Mouse (Mus musculus) heart, adult 2 months (tissue): Measurements from ENCODE around the gene Phka2. TPM values are rescaled to one million over a fixed set of nuclear protein-coding genes. Genes with fewer than 3 reads are reported as not detected.
A peak's percentile ranks its signal among the peaks of the same experiment; 100 is the strongest.

Experiments
- DNase-seq, 2 experiments: peaks; one replicate each; pipeline ENCODE4 v3.0.0; 2021
- H3K27ac ChIP-seq: fragments of 200-600 bp; 2 replicates; pipeline ENCODE4 v1.8.1; 2022
- H3K27me3 ChIP-seq: fragments of 200-500 bp; 2 replicates; pipeline ENCODE4 v1.6.1; 2012; ENCODE audit warnings: mild to moderate bottlenecking, low read length, inconsistent platforms, mixed read lengths; ENCODE audit not compliant: control insufficient read depth, insufficient read depth
- H3K36me3 ChIP-seq: fragments of 200-500 bp; 2 replicates; pipeline ENCODE4 v1.6.1; 2012; ENCODE audit warnings: low read length, inconsistent platforms; ENCODE audit not compliant: control insufficient read depth, insufficient read depth
- H3K4me1 ChIP-seq: fragments of 200-500 bp; 2 replicates; pipeline ENCODE4 v1.6.1; 2011; ENCODE audit warnings: low read length; ENCODE audit not compliant: control insufficient read depth, insufficient read depth
- H3K4me3 ChIP-seq: fragments of 200-600 bp; 2 replicates; pipeline ENCODE4 v1.8.1; 2022
- H3K79me2 ChIP-seq: fragments of 200-500 bp; replicated peaks from 2 replicates; pipeline ENCODE4 v1.6.1; 2012; ENCODE audit warnings: mild to moderate bottlenecking, inconsistent platforms, low read length, moderate library complexity, mixed read lengths; ENCODE audit not compliant: control insufficient read depth, insufficient read depth
- H3K9ac ChIP-seq: fragments of 200-500 bp; 2 replicates; pipeline ENCODE4 v1.6.1; 2012; ENCODE audit warnings: low read depth, mild to moderate bottlenecking, control low read depth, inconsistent platforms, low read length, mixed read lengths
- CTCF ChIP-seq: fragments of 200-600 bp; IDR thresholded peaks from 2 replicates; pipeline ENCODE4 v1.8.1; 2022; ENCODE audit warnings: antibody characterized with exemption, mild to moderate bottlenecking, moderate library complexity
- EP300 ChIP-seq: fragments of 200-500 bp; IDR thresholded peaks from 2 replicates; pipeline ENCODE4 v1.6.1; 2011; ENCODE audit warnings: low read depth, low read length, control low read depth; ENCODE audit not compliant: insufficient read depth
- POLR2A ChIP-seq: fragments of 200-500 bp; IDR thresholded peaks from 2 replicates; pipeline ENCODE4 v1.6.1; 2011; ENCODE audit warnings: mild to moderate bottlenecking, low read depth, low read length, control low read depth; ENCODE audit not compliant: insufficient read depth
- WGBS: fragments of 180-500 bp; shearing (Covaris S2); methylation state at CpG from one replicate; pipeline ENCODE4 v1.1.7; 2018; 5-methylcytosine and 5-hydroxymethylcytosine counted together
- intact Hi-C: fragments of 180-260 bp; cut with DNase I; formaldehyde crosslinking; loops from one replicate; pipeline ENCODE4 v1.15.1; 2025
- polyA plus RNA-seq: library from polyadenylated mRNA; depleted of rRNA; stranded (reverse); fragments of >200 nt; gene quantifications from 2 replicates; pipeline ENCODE4 v1.2.3, GENCODE M21; 2012
- total RNA-seq, 2 experiments: library from RNA; stranded (reverse); gene quantifications; 2 replicates each; pipeline ENCODE4 v1.2.3; 2021

The Phka2 gene
- total and polyA plus RNA-seq, 3 experiments = 7.2 to 12.9 (median 12.8) TPM

GRCm38 (mm10) chrX:160588523-160588922 lies 86.6 kb downstream of the Phka2 start:
- TF ChIP-seq POLR2A = no peak
- no peak for TF ChIP-seq EP300
- no peak for TF ChIP-seq CTCF
- H3K9ac ChIP-seq = no peak overlapping the region
- peak in 1 of 2 experiments; percentile 28 for DNase-seq
- H3K4me1 ChIP-seq = peaks cover 2% of the 10 kb centered on the region
- H3K27me3 ChIP-seq = no peaks in the 10 kb centered on the region
- WGBS = 67% methylated on average over 4 of the region's 4 CpGs
- no peak overlapping the region for H3K4me3 ChIP-seq
- peak overlapping the region; percentile 41 for H3K27ac ChIP-seq
- intact Hi-C loops = loop anchor here (10.0 kb wide), 1 partner anchor 176 kb away; the partner anchor contains the start of gene Rs1
- H3K36me3 ChIP-seq = peaks cover 2% of the 10 kb centered on the region; the same call in 1 of the 2 replicates
- H3K79me2 ChIP-seq = no peaks in the 10 kb centered on the region

- TF ChIP-seq EP300 (no peak), POLR2A (no peak), CTCF (no peak)
- WGBS = 94% methylated on average over 7 of the region's 7 CpGs
- intact Hi-C loops = no loop called here
These were observed 88.2 kb downstream of the Phka2 start for GRCm38 (mm10) chrX:160590147-160590546.

GRCm38 (mm10) chrX:160592933-160593332 lies 91.0 kb downstream of the Phka2 start:
- no peak overlapping the region for H3K27ac ChIP-seq
- no peak for DNase-seq
- 66% methylated on average over 6 of the region's 6 CpGs for WGBS
- H3K4me3 ChIP-seq = no peak overlapping the region
- H3K79me2 ChIP-seq = no peaks in the 10 kb centered on the region
- H3K36me3 ChIP-seq = peaks cover 2% of the 10 kb centered on the region; the same call in 1 of the 2 replicates
- no peak overlapping the region for H3K9ac ChIP-seq
- intact Hi-C loops = no loop called here
- no peaks in the 10 kb centered on the region for H3K27me3 ChIP-seq
- H3K4me1 ChIP-seq = peaks cover 4% of the 10 kb centered on the region
- TF ChIP-seq POLR2A (no peak), CTCF (no peak), EP300 (no peak)

More at GRCm38 (mm10) chrX:160590147-160590546, 88.2 kb downstream of the Phka2 start:
- H3K4me1 ChIP-seq = peaks cover 2% of the 10 kb centered on the region
- no peaks in the 10 kb centered on the region for H3K27me3 ChIP-seq
- H3K27ac ChIP-seq = no peak overlapping the region
- H3K9ac ChIP-seq = no peak overlapping the region
- no peak for DNase-seq
- no peak overlapping the region for H3K4me3 ChIP-seq
- H3K36me3 ChIP-seq = peaks cover 2% of the 10 kb centered on the region; the same call in 1 of the 2 replicates
- H3K79me2 ChIP-seq = no peaks in the 10 kb centered on the region

- intact Hi-C loops = no loop called here
- TF ChIP-seq EP300 (no peak), CTCF (no peak), POLR2A (no peak)
- no peak for DNase-seq
- H3K9ac ChIP-seq = no peak overlapping the region
- 71% methylated on average over 2 of the region's 2 CpGs for WGBS
- H3K4me1 ChIP-seq = peaks cover 15% of the 10 kb centered on the region
- H3K27ac ChIP-seq = no peak overlapping the region; the same call in 1 of the 2 replicates
- no peaks in the 10 kb centered on the region for H3K36me3 ChIP-seq
- no peaks in the 10 kb centered on the region for H3K27me3 ChIP-seq
- no peak overlapping the region for H3K4me3 ChIP-seq
- H3K79me2 ChIP-seq = no peaks in the 10 kb centered on the region
These were observed 96.1 kb downstream of the Phka2 start for GRCm38 (mm10) chrX:160598055-160598454.

GRCm38 (mm10) chrX:160598562-160599458 lies 96.8 kb downstream of the Phka2 start:
- Histone ChIP-seq H3K27me3 (no peaks in the 10 kb centered on the region), H3K36me3 (no peaks in the 10 kb centered on the region), H3K27ac (no peak overlapping the region; the same call in 1 of the 2 replicates), H3K79me2 (no peaks in the 10 kb centered on the region), H3K9ac (peak overlapping the region; percentile 19; the same call in 1 of the 2 replicates), H3K4me1 (peaks cover 15% of the 10 kb centered on the region), H3K4me3 (no peak overlapping the region)
- DNase-seq = peak in 1 of 2 experiments; percentile 36
- intact Hi-C loops = no loop called here
- TF ChIP-seq POLR2A (no peak), CTCF (no peak), EP300 (no peak)
- 42% methylated on average over 3 of the region's 3 CpGs for WGBS

GRCm38 (mm10) chrX:160601053-160601452 lies 99.1 kb downstream of the Phka2 start:
- Histone ChIP-seq H3K4me1 (peaks cover 21% of the 10 kb centered on the region), H3K9ac (no peak overlapping the region), H3K36me3 (peaks cover 2% of the 10 kb centered on the region; the same call in 1 of the 2 replicates), H3K79me2 (no peaks in the 10 kb centered on the region), H3K27ac (no peak overlapping the region), H3K27me3 (no peaks in the 10 kb centered on the region), H3K4me3 (no peak overlapping the region)
- DNase-seq = peak in 1 of 2 experiments; percentile 20
- WGBS = 22% methylated on average over 3 of the region's 3 CpGs
- TF ChIP-seq POLR2A = no peak
- TF ChIP-seq CTCF = no peak
- TF ChIP-seq EP300 = no peak
- intact Hi-C loops = no loop called here
